8 mouse cellular contexts compared by ENCODE assay signal in genomic region chr5:24586106-24586505, GRCm38 (mm10). TPM values are rescaled to one million over a fixed set of nuclear protein-coding genes. Genes with fewer than 3 reads are reported as not detected.
A peak's percentile ranks its signal among the peaks of the same experiment; 100 is the strongest.
DNase-seq lines count a peak whose midpoint lies in the region; ATAC-seq and TF ChIP-seq lines count a peak whose summit lies in the region.

No protein-coding gene starts in this region.

- H3K4me2 ChIP-seq in intestine, embryonic 16.5 days (ENCODE audit: low read depth, low read length) = peak overlapping the region; percentile 87
- peak overlapping the region; percentile 93 for H3K4me2 ChIP-seq in neural tube, embryonic 13.5 days

- peak; percentile 38 for ATAC-seq in intestine, embryonic 16.5 days
- peak; percentile 16 for ATAC-seq in neural tube, embryonic 13.5 days (ENCODE audit: low read depth)

- H3K27me3 ChIP-seq in embryonic facial prominence, embryonic 10.5 days (replicated peaks; ENCODE audit: low read depth, poor library complexity, severe bottlenecking) = peaks cover 4% of the 10 kb centered on the region; the same call in 1 of the 2 replicates
- no peaks in the 10 kb centered on the region for H3K27me3 ChIP-seq in intestine, embryonic 16.5 days (replicated peaks; ENCODE audit: control insufficient read depth, insufficient read depth, low read length)
- H3K27me3 ChIP-seq in neural tube, embryonic 13.5 days = 0 out of 2 replicates have a peak, but pooled peaks cover under 1% of the 10 kb centered on the region

- H3K9me3 ChIP-seq in embryonic facial prominence, embryonic 10.5 days = no peaks in the 10 kb centered on the region
- H3K9me3 ChIP-seq in intestine, embryonic 16.5 days (ENCODE audit: control insufficient read depth, low read length) = no peaks in the 10 kb centered on the region
- H3K9me3 ChIP-seq in neural tube, embryonic 13.5 days = no peaks in the 10 kb centered on the region

- H3K36me3 ChIP-seq in embryonic facial prominence, embryonic 10.5 days (replicated peaks) = peaks cover 31% of the 10 kb centered on the region
- H3K36me3 ChIP-seq in intestine, embryonic 16.5 days (ENCODE audit: control insufficient read depth, insufficient read depth, low read length) = peaks cover 5% of the 10 kb centered on the region; the same call in 1 of the 2 replicates
- peaks cover 29% of the 10 kb centered on the region for H3K36me3 ChIP-seq in neural tube, embryonic 13.5 days

- H3K27ac ChIP-seq in embryonic facial prominence, embryonic 10.5 days (replicated peaks) = peak overlapping the region; percentile 86
- H3K27ac ChIP-seq in intestine, embryonic 16.5 days (ENCODE audit: low read length) = no peak overlapping the region
- peak overlapping the region; percentile 83 for H3K27ac ChIP-seq in neural tube, embryonic 13.5 days (replicated peaks)

- DNase-seq in lung, adult 2 months = no peak
- no peak for DNase-seq in lung, postnatal 10 days
- DNase-seq in embryonic facial prominence, embryonic 10.5 days (ENCODE audit: low spot score) = peak; percentile 25
- no peak for DNase-seq in spleen, postnatal 10 days (ENCODE audit: low spot score in 2 of 2)
- DNase-seq in gastrocnemius, adult 8-10 months (ENCODE audit: low spot score in 2 of 2) = no peak
- DNase-seq in urinary bladder, adult 2 months (ENCODE audit: low spot score) = no peak

- no peak for TF ChIP-seq POLR2A in lung, adult 2 months (IDR thresholded peaks at IDR 0.05; ENCODE audit: borderline replicate concordance, extremely low read depth, low read depth, low read length)

- peaks cover 3% of the 10 kb centered on the region; the same call in 1 of the 2 replicates for H3K4me1 ChIP-seq in lung, adult 2 months (ENCODE audit: control insufficient read depth, insufficient read depth, low read length)
- peaks cover 31% of the 10 kb centered on the region for H3K4me1 ChIP-seq in embryonic facial prominence, embryonic 10.5 days
- peaks cover 15% of the 10 kb centered on the region for H3K4me1 ChIP-seq in intestine, embryonic 16.5 days (ENCODE audit: control insufficient read depth, insufficient read depth, low read length)
- H3K4me1 ChIP-seq in neural tube, embryonic 13.5 days (replicated peaks) = peaks cover 33% of the 10 kb centered on the region

- peak overlapping the region; percentile 81 for H3K9ac ChIP-seq in intestine, embryonic 16.5 days (ENCODE audit: low read depth, low read length)
- peak overlapping the region; percentile 92 for H3K9ac ChIP-seq in neural tube, embryonic 13.5 days

- TF ChIP-seq CTCF in lung, adult 2 months (IDR thresholded peaks at IDR 0.05; ENCODE audit: insufficient read depth, low read length) = no peak

- peak overlapping the region; percentile 79 for H3K4me3 ChIP-seq in lung, adult 2 months (replicated peaks; ENCODE audit: extremely low read depth, low read depth, low read length)
- peak overlapping the region; percentile 95 for H3K4me3 ChIP-seq in embryonic facial prominence, embryonic 10.5 days
- H3K4me3 ChIP-seq in intestine, embryonic 16.5 days (ENCODE audit: low read length) = peak overlapping the region; percentile 91
- H3K4me3 ChIP-seq in neural tube, embryonic 13.5 days = peak overlapping the region; percentile 85

- 8% methylated on average over 8 of the region's 8 CpGs for WGBS in lung, adult 2 months
- 10% methylated on average over 8 of the region's 8 CpGs for WGBS in embryonic facial prominence, embryonic 10.5 days
- 12% methylated on average over 8 of the region's 8 CpGs for WGBS in intestine, embryonic 16.5 days
- WGBS in neural tube, embryonic 13.5 days = 15% methylated on average over 8 of the region's 8 CpGs

RNA-seq across cellular contexts. Expression of gene Chpf2, which starts 0.4 kb away (rescaled TPM):
- 39.3 and 47.2 TPM in 2 replicates for polyA plus RNA-seq in lung, adult 2 months (2012; rRNA removed)
- 14.8 and 19.6 TPM in 2 replicates for polyA plus RNA-seq in embryonic facial prominence, embryonic 10.5 days (2016; fragmentation: Nextera tagmentation; extraction: Ambion mirVana)
- 16.3 and 18.0 TPM in 2 replicates for polyA plus RNA-seq in intestine, embryonic 16.5 days (2015; fragmentation: Nextera tagmentation; extraction: Ambion mirVana)
- 19.1 and 19.9 TPM in 2 replicates for polyA plus RNA-seq in neural tube, embryonic 13.5 days (2015; fragmentation: Nextera tagmentation; extraction: Ambion mirVana)
- total RNA-seq in gastrocnemius, adult 8-10 months (2022) = 10 to 100 TPM in 3 of 4 experiments, 1 to 10 TPM in 1; 8.5 to 14.5 (median 12.4) TPM
- polyA plus RNA-seq in urinary bladder, adult 2 months (2012; rRNA removed) = 30.2 and 34.5 TPM in 2 replicates

RNA-seq across cellular contexts. Expression of gene Abcf2, which starts 8.8 kb away (rescaled TPM):
- polyA plus RNA-seq in lung, adult 2 months (2012; rRNA removed) = 43.6 and 48.7 TPM in 2 replicates
- 181 and 183 TPM in 2 replicates for polyA plus RNA-seq in embryonic facial prominence, embryonic 10.5 days (2016; fragmentation: Nextera tagmentation; extraction: Ambion mirVana)
- polyA plus RNA-seq in intestine, embryonic 16.5 days (2015; fragmentation: Nextera tagmentation; extraction: Ambion mirVana) = 75.0 and 82.7 TPM in 2 replicates
- 91.2 and 99.1 TPM in 2 replicates for polyA plus RNA-seq in neural tube, embryonic 13.5 days (2015; fragmentation: Nextera tagmentation; extraction: Ambion mirVana)
- total RNA-seq in gastrocnemius, adult 8-10 months (2022) = 100 to 1,000 TPM; 114 to 132 (median 122) TPM
- polyA plus RNA-seq in urinary bladder, adult 2 months (2012; rRNA removed) = 44.5 and 50.0 TPM in 2 replicates

RNA-seq across cellular contexts. Expression of gene 4931409K22Rik, which starts 29.5 kb away (rescaled TPM):
- not detected in 2 replicates for polyA plus RNA-seq in lung, adult 2 months (2012; rRNA removed)
- polyA plus RNA-seq in embryonic facial prominence, embryonic 10.5 days (2016; fragmentation: Nextera tagmentation; extraction: Ambion mirVana) = 0.07 and 0.08 TPM in 2 replicates
- polyA plus RNA-seq in intestine, embryonic 16.5 days (2015; fragmentation: Nextera tagmentation; extraction: Ambion mirVana) = not detected in 2 replicates
- 0.08 and 0.17 TPM in 2 replicates for polyA plus RNA-seq in neural tube, embryonic 13.5 days (2015; fragmentation: Nextera tagmentation; extraction: Ambion mirVana)
- not detected for total RNA-seq in gastrocnemius, adult 8-10 months (2022)
- not detected in 2 replicates for polyA plus RNA-seq in urinary bladder, adult 2 months (2012; rRNA removed)

RNA-seq across cellular contexts. Expression of gene Smarcd3, which starts 38.1 kb away (rescaled TPM):
- 21.3 and 22.2 TPM in 2 replicates for polyA plus RNA-seq in lung, adult 2 months (2012; rRNA removed)
- 22.2 and 24.8 TPM in 2 replicates for polyA plus RNA-seq in embryonic facial prominence, embryonic 10.5 days (2016; fragmentation: Nextera tagmentation; extraction: Ambion mirVana)
- 9.5 and 10.0 TPM in 2 replicates for polyA plus RNA-seq in intestine, embryonic 16.5 days (2015; fragmentation: Nextera tagmentation; extraction: Ambion mirVana)
- 91.1 and 99.2 TPM in 2 replicates for polyA plus RNA-seq in neural tube, embryonic 13.5 days (2015; fragmentation: Nextera tagmentation; extraction: Ambion mirVana)
- total RNA-seq in gastrocnemius, adult 8-10 months (2022) = 100 to 1,000 TPM; 207 to 267 (median 221) TPM
- polyA plus RNA-seq in urinary bladder, adult 2 months (2012; rRNA removed) = 80.3 and 83.2 TPM in 2 replicates

RNA-seq across cellular contexts. Expression of gene Asb10, which starts 45.3 kb away (rescaled TPM):
- polyA plus RNA-seq in lung, adult 2 months (2012; rRNA removed) = 2.2 and 4.9 TPM in 2 replicates
- 0.29 TPM in 1 of 2 replicates, not detected in the other for polyA plus RNA-seq in embryonic facial prominence, embryonic 10.5 days (2016; fragmentation: Nextera tagmentation; extraction: Ambion mirVana)
- 0.16 and 0.29 TPM in 2 replicates for polyA plus RNA-seq in intestine, embryonic 16.5 days (2015; fragmentation: Nextera tagmentation; extraction: Ambion mirVana)
- 0.15 and 0.25 TPM in 2 replicates for polyA plus RNA-seq in neural tube, embryonic 13.5 days (2015; fragmentation: Nextera tagmentation; extraction: Ambion mirVana)
- 100 to 1,000 TPM; 101 to 130 (median 119) TPM for total RNA-seq in gastrocnemius, adult 8-10 months (2022)
- polyA plus RNA-seq in urinary bladder, adult 2 months (2012; rRNA removed) = 0.45 and 0.72 TPM in 2 replicates
